28 mouse cellular contexts compared by ENCODE assay signal in the genomic region with DNA sequence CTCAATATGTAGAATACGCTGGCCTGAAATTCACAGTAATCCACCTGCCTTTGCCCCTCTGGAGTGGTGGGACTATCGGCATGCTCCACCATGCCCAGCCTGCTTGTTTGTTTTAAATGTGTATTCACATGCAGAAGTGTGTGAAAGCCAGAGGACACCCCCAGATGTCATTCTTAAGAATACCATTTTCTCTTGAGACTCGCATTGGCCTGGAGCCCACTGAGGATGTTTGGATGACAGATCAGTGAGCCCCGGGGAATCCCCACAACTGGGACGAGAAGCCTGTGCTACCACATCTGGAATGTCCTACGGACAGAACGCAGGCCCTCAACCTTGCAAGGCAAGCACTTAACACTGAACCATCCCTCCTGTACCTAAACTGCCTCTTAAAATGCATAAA.
DNase-seq lines count a peak whose midpoint lies in the region; ATAC-seq and TF ChIP-seq lines count a peak whose summit lies in the region.
"Had no signal": no experiment of that assay in that cellular context is flagged by ENCODE, and none has a peak within 500 bp of the region (broad histone marks: within the 10 kb centered on the region; RNA-seq: fewer than 3 reads in every experiment).

No protein-coding gene starts in this region.

- intact Hi-C loops in heart, postnatal 36 days (cut with DNase I), result loop anchor here (10.0 kb wide), 1 partner anchor 562 kb away; no protein-coding TSS in a partner anchor

- no peaks in the 10 kb centered on the region for H3K27me3 ChIP-seq in lung, embryonic 14.5 days (ENCODE audit: insufficient read depth, low read length)
- H3K27me3 ChIP-seq in lung, postnatal 0 days (replicated peaks; ENCODE audit: insufficient read depth, low read length), result no peaks in the 10 kb centered on the region
- H3K27me3 ChIP-seq: embryonic facial prominence, embryonic 12.5 days; hindbrain, embryonic 12.5 days; kidney, embryonic 15.5 days; lung, embryonic 15.5 days; megakaryocyte, embryonic 14.5 days; midbrain, embryonic 12.5 days; neural tube, embryonic 12.5 days; Patski had no signal

- no peak for TF ChIP-seq CTCF in lung, embryonic 14.5 days (IDR thresholded peaks at IDR 0.05; ENCODE audit: low read depth)
- TF ChIP-seq CTCF in lung, postnatal 0 days (IDR thresholded peaks at IDR 0.05), result no peak

- ATAC-seq in lung, embryonic 14.5 days (ENCODE audit: insufficient read depth), result no peak; the same call in 1 of the 2 replicates
- ATAC-seq in lung, postnatal 0 days, result no peak
- ATAC-seq in erythroblast, adult 5-6 weeks (replicated peaks; ENCODE audit: low FRiP score, poor library complexity, severe bottlenecking), result no peak
- ATAC-seq: forebrain, postnatal 0 days; hindbrain, postnatal 0 days; Patski had no signal

- no peak for TF ChIP-seq EP300 in lung, postnatal 0 days (IDR thresholded peaks at IDR 0.05)

- no peak overlapping the region for H3K27ac ChIP-seq in lung, embryonic 14.5 days (ENCODE audit: low read depth)
- no peak overlapping the region for H3K27ac ChIP-seq in lung, postnatal 0 days (ENCODE audit: low read length)
- H3K27ac ChIP-seq: embryonic facial prominence, embryonic 12.5 days; forebrain, embryonic 10.5 days; hindbrain, embryonic 12.5 days; hindbrain, postnatal 0 days; kidney, embryonic 15.5 days; liver, embryonic 14.5 days; lung, embryonic 15.5 days; midbrain, embryonic 12.5 days; neural tube, embryonic 12.5 days had no signal

- H3K36me3 ChIP-seq in lung, embryonic 14.5 days (ENCODE audit: insufficient read depth), result no peaks in the 10 kb centered on the region
- H3K36me3 ChIP-seq in lung, postnatal 0 days (ENCODE audit: insufficient read depth, low read length), result no peaks in the 10 kb centered on the region
- H3K36me3 ChIP-seq: embryonic facial prominence, embryonic 12.5 days; forebrain, embryonic 10.5 days; hindbrain, embryonic 12.5 days; kidney, embryonic 15.5 days; lung, embryonic 15.5 days; midbrain, embryonic 12.5 days; neural tube, embryonic 12.5 days had no signal

- no peak overlapping the region for H3K4me2 ChIP-seq in lung, embryonic 14.5 days
- H3K4me2 ChIP-seq in lung, postnatal 0 days (replicated peaks; ENCODE audit: low read depth, low read length), result no peak overlapping the region
- H3K4me2 ChIP-seq: embryonic facial prominence, embryonic 12.5 days; hindbrain, embryonic 12.5 days; kidney, embryonic 15.5 days; lung, embryonic 15.5 days; midbrain, embryonic 12.5 days; neural tube, embryonic 12.5 days had no signal

- H3K9ac ChIP-seq in lung, embryonic 14.5 days, result no peak overlapping the region
- H3K9ac ChIP-seq in lung, postnatal 0 days (replicated peaks; ENCODE audit: low read depth), result no peak overlapping the region
- H3K9ac ChIP-seq: embryonic facial prominence, embryonic 12.5 days; forebrain, postnatal 0 days; hindbrain, embryonic 12.5 days; kidney, embryonic 15.5 days; liver, embryonic 14.5 days; lung, embryonic 15.5 days; midbrain, embryonic 12.5 days; neural tube, embryonic 12.5 days had no signal

- DNase-seq in heart, postnatal 4 days, result peak; percentile 46
- DNase-seq in heart, postnatal 36 days, result no peak
- DNase-seq in lung, embryonic 14.5 days, result peak; percentile 56
- no peak for DNase-seq in lung, postnatal 0 days (ENCODE audit: low spot score)
- peak; percentile 66 for DNase-seq in 3T3-L1 (ENCODE audit: low read depth, low spot score)
- DNase-seq in B cell, adult 2 months, result peak; percentile 43 to 56
- DNase-seq: cerebellum, adult 11 months; cerebellum, adult 9-10 months; cerebellum, postnatal 36 days; embryo, embryonic 11 days; forebrain, postnatal 0 days; layer of hippocampus, postnatal 36 days; liver; right cerebral cortex, postnatal 4 days; thymus, postnatal 4 days had no signal

- H3K4me1 ChIP-seq in lung, embryonic 14.5 days (ENCODE audit: insufficient read depth), result peaks cover 2% of the 10 kb centered on the region; the same call in 1 of the 2 replicates
- no peaks in the 10 kb centered on the region for H3K4me1 ChIP-seq in lung, postnatal 0 days (ENCODE audit: insufficient read depth, low read depth, low read length)
- H3K4me1 ChIP-seq: embryonic facial prominence, embryonic 12.5 days; kidney, embryonic 15.5 days had no signal

- WGBS in lung, embryonic 14.5 days, result 45% methylated on average over 7 of the region's 7 CpGs
- WGBS in lung, postnatal 0 days, result 42% methylated on average over 7 of the region's 7 CpGs

- H3K9me3 ChIP-seq in lung, embryonic 14.5 days (ENCODE audit: low read depth, low read length), result no peaks in the 10 kb centered on the region
- no peaks in the 10 kb centered on the region for H3K9me3 ChIP-seq in lung, postnatal 0 days (ENCODE audit: low read length)
- H3K9me3 ChIP-seq: embryonic facial prominence, embryonic 12.5 days; forebrain, embryonic 10.5 days; hindbrain, embryonic 12.5 days; kidney, embryonic 15.5 days; lung, embryonic 15.5 days; megakaryocyte, embryonic 14.5 days; midbrain, embryonic 12.5 days; neural tube, embryonic 12.5 days had no signal

- no peak overlapping the region for H3K4me3 ChIP-seq in lung, embryonic 14.5 days (ENCODE audit: low read depth, low read length)
- no peak overlapping the region for H3K4me3 ChIP-seq in lung, postnatal 0 days (ENCODE audit: low read depth, low read length)
- H3K4me3 ChIP-seq: embryonic facial prominence, embryonic 12.5 days; forebrain, embryonic 10.5 days; hindbrain, embryonic 12.5 days; kidney, embryonic 15.5 days; lung, embryonic 15.5 days; megakaryocyte, embryonic 14.5 days; midbrain, embryonic 12.5 days; myocyte; neural tube, embryonic 12.5 days had no signal

Comparison
In these comparisons a context has a peak if more than half of its experiments do, and no peak if none do; other contexts are left out.
1. DNase-seq: peak in heart, postnatal 4 days (single experiment), lung, embryonic 14.5 days (single experiment), 3T3-L1 (single experiment) and B cell, adult 2 months (2 of 2); none in heart, postnatal 36 days (0 of 2) and lung, postnatal 0 days (single experiment).